Mouse (Mus musculus) spleen, adult 2 months (tissue): ENCODE measurements around the gene Stat6.

ENCODE experiments used
- CTCF ChIP-seq: fragments of 200-500 bp; IDR thresholded peaks from 2 replicates; pipeline ENCODE4 v1.5.1; 2011; ENCODE audit warnings: mild to moderate bottlenecking, inconsistent platforms; ENCODE audit not compliant: insufficient read depth, insufficient read length, insufficient replicate concordance; ENCODE audit errors: extremely low read depth
- POLR2A ChIP-seq: fragments of 200-500 bp; IDR thresholded peaks from 2 replicates; pipeline ENCODE4 v1.6.1; 2011; ENCODE audit warnings: low read depth, low read length, inconsistent platforms

DNA sequence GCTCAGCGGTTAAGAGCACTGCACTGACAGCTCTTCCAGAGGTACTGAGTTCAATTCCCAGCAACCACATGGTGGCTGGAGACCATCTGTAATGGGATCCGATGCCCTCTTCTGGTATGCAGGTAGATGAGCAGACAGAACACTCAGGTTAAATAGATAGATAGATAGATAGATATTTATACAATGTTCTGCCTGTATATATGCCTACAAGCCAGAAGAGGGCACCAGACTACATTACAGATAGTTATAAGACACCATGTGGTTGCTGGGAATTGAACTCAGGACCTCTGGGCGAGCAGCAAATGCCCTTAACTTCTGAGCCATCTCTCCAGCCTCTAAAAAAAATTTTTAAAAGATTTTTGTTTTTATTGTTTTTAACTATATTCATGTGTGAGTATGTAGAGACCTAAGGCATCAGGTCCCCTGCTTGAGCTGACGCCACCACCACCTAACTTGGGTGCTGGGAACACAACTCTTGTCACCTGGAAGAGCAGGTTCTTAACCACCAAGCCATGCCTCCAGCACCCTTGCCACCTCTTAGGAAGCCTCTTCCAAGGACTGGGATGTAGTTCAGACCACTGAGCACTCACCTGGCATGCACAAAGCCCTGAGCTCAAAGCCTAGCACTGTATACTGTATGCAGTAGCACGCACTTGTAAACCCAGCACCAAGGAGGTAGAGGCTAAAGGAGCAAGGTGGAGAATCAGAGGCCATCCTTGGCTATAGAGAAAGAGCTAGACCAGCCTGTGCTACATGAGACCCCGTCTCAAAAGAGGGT, 19.2 kb upstream of the Stat6 start:
- no peak for TF ChIP-seq CTCF
- no peak for TF ChIP-seq POLR2A
